Mouse (Mus musculus): ENCODE measurements around the gene Wdr46. TPM values are rescaled to one million over a fixed set of nuclear protein-coding genes. Genes with fewer than 3 reads are reported as not detected.

Wdr46 gene
- 10.6 TPM for polyA plus RNA-seq (2015; fragmentation: Illumina TruSeq; extraction: RNeasy Lipid Tissue Mini Kit (QIAGEN cat#74804); ENCODE audit: low read depth, low replicate concordance)

DNA sequence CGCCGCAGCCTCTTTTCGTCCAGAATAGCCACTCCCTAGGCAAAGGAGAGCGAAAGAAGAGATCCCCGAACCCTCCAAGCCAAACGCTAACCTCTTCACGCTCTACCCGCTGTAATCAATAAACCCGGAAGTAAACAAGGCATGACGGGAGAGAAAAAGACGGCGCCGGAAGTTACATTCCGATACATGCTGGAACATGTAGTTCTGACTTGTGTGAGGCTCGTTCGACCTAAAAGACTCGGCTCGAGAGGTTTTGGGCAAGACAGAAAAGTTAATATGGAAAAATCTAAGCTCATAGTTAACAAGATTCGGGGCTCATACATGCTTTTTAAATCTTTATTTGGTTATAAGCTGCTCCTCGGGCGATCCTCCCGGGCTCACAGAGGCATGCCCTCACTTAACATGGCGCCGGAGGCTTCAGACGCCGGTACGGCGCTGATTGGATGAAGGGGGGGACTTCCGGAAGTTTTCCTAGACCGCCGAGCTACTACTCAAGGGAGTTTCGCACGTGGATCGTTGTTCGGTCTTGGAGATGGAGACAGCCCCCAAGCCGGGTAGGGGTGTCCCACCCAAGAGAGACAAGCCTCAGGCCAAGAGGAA is at the start of gene Wdr46, which contains the start of gene Pfdn6:
Wdr46 (plus strand) TSS at position 455 of the 600 bp plus-strand sequence.
Pfdn6 (minus strand) TSS at position 138 of the 600 bp plus-strand sequence.

GRCm38 (mm10) chr17:33904835-33905234 is 35.6 kb upstream of the Wdr46 start, which contains the start of gene Platr17:
Platr17 (plus strand) TSS chr17:33905135.

DNA sequence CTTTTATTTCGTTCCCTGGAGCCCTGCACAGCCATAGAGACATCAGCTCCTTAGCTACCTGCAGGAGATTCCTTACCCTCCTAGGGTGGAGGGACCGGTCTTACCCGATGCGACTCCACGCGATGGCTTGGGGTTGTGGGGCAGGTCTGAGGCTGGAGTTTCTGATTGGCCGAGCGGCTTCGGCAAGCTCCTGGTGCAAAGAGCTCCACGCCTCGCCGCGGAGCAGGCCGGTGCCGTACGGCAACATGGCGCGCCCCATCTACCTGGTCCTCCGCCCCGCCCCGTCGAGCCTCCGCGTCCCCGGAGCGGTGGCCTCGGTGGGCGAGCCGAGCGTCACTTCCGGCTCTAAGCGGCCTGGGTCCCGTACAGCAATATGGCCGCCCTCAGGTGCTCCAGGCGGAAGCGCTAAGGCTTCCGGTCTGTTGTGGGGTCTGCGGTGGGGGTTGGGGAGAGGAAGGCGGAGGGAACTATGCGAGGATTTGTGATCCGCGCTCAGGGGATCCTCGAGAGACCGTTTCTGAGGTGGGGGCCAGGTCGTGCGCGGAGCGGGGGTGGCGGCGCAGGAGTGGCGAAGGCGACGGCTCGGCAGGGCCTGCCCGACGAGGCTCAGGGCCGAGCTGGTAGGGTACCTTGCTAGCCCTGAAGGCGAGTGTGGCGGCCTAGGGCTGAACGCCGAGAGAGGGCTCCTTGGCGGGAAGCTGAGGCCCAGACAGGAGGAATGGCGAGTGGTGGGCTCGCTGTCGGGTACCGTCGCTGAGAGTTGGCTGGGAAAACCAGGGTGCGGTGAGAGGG is 31.2 kb upstream of the Wdr46 start, which contains the start of gene Daxx:
Daxx (plus strand) TSS at position 338 of the 792 bp plus-strand sequence.

GRCm38 (mm10) chr17:33915671-33916250 is 24.7 kb upstream of the Wdr46 start, which contains the start of the genes Tapbp and Zbtb22:
Tapbp (plus strand) TSS chr17:33915899.
Zbtb22 (plus strand) TSS chr17:33915904.

DNA sequence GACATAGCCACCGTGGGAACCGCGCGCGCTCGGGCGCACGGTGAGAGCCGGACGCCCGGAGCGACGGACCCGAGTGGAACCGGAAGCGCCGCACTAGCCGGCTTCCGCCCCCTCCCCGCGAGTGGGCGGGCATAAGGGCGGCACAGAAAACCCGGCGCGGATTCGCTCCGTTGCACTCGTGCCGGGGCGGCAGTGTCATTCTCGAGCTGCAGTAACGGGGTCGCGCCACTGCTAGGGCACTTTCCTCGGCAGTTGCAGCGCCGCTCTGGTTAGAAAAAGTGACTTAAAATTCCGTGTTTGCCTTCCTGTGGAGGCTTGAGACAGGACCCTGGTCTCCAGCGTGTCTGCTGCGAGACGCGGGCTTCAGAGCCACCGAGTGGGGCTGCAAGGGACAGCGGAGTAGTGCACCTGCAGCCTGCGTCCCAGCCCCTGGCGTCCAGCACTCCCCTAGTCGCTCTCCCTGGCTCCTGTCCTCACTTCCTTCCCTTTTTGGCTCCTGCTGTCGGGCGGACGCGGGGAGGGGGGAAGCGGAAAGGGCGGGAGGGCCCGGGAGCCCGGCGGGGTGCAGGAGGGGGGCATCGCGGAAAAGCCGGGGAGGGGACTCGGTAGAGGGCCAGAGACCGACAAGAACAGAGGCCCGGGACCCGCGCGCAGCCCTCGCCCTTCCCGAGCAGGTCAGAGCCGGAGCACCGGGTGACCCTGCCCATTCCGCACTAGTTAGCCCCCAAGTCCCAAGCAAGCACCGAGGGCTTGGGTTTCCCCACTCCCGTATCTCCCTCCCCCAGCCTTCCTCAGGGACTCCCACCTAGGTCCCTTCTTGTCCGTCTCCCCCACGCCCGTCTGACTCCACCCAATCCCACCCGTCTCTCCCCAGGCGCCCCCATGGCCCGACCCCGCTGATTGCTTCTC is 10.8 kb upstream of the Wdr46 start, which contains the start of gene Rgl2:
Rgl2 (plus strand) TSS at position 173 of the 909 bp plus-strand sequence.

DNA sequence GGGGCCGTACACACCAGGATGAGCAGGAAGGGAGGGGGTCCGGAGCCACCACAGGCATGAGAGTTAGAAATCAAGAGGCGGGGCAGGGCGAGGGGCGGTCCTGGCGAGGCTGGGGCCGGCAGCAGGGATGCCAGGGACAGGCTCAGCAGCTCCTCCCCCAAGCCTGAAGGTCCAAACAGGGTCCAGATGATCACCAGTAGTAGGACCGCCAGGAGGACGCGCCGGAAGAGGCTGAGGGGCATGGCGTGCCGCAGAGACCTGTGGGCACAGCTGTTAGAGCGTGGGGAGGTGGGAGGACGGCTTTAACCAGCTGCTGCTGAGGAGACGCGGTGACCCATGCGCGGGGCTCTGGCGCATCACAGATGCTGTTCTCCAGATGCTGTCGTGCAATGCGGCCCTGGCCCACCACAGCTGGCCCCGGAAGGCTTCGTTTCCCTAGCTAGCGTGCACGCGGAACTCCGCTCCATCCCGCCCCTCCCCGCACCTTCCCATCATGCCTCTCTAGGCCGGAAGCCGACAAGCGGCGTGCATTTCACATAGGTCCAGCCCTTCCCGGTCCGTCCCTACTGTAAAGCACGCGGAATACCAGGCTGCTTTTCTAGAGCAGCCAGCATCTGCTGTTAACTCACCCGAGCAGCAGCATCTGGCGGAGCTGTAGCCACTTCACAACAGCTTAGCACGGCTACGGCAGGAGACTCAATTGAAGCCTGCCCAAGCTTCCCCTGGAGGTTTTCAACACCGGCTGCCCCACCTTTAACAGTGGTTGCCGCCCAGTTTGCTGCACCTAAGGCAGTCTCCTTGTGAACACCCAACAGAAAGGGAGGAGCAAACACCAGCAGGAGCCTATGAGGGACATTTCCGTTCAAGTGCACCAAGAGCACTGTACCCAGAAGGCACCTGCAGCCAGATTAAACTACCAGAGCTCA is 10.8 kb downstream of the Wdr46 start, which contains the start of gene B3galt4:
B3galt4 (minus strand) TSS at position 468 of the 926 bp plus-strand sequence.

GRCm38 (mm10) chr17:33955555-33956214 is 15.2 kb downstream of the Wdr46 start, which contains the start of the genes Vps52 and Rps18:
Vps52 (plus strand) TSS chr17:33955812.
Rps18 (minus strand) TSS chr17:33956001.

Other genes with a start within 250 kb of the Wdr46 start
- gene March2, start 222.0 kb upstream of the Wdr46 start, polyA plus RNA-seq (2015; fragmentation: Illumina TruSeq; extraction: RNeasy Lipid Tissue Mini Kit (QIAGEN cat#74804); ENCODE audit: low read depth, low replicate concordance), result 123 TPM
- gene Rab11b, start 180.1 kb upstream of the Wdr46 start, polyA plus RNA-seq (2015; fragmentation: Illumina TruSeq; extraction: RNeasy Lipid Tissue Mini Kit (QIAGEN cat#74804); ENCODE audit: low read depth, low replicate concordance), result 275 TPM
- gene Angptl4, start 158.8 kb upstream of the Wdr46 start, polyA plus RNA-seq (2015; fragmentation: Illumina TruSeq; extraction: RNeasy Lipid Tissue Mini Kit (QIAGEN cat#74804); ENCODE audit: low read depth, low replicate concordance), result 4.1 TPM
- 37.8 TPM for gene Kank3, start 130.1 kb upstream of the Wdr46 start, polyA plus RNA-seq (2015; fragmentation: Illumina TruSeq; extraction: RNeasy Lipid Tissue Mini Kit (QIAGEN cat#74804); ENCODE audit: low read depth, low replicate concordance)
- gene Rps28, start 116.1 kb upstream of the Wdr46 start, polyA plus RNA-seq (2015; fragmentation: Illumina TruSeq; extraction: RNeasy Lipid Tissue Mini Kit (QIAGEN cat#74804); ENCODE audit: low read depth, low replicate concordance), result 822 TPM
- gene Ndufa7, start 116.1 kb upstream of the Wdr46 start, polyA plus RNA-seq (2015; fragmentation: Illumina TruSeq; extraction: RNeasy Lipid Tissue Mini Kit (QIAGEN cat#74804); ENCODE audit: low read depth, low replicate concordance), result 455 TPM
- 25.9 TPM for gene Cd320, start 97.6 kb upstream of the Wdr46 start, polyA plus RNA-seq (2015; fragmentation: Illumina TruSeq; extraction: RNeasy Lipid Tissue Mini Kit (QIAGEN cat#74804); ENCODE audit: low read depth, low replicate concordance)
- gene Gm7029, start 66.8 kb upstream of the Wdr46 start, polyA plus RNA-seq (2015; fragmentation: Illumina TruSeq; extraction: RNeasy Lipid Tissue Mini Kit (QIAGEN cat#74804); ENCODE audit: low read depth, low replicate concordance), result not detected
- gene Kifc1, start 50.0 kb upstream of the Wdr46 start, polyA plus RNA-seq (2015; fragmentation: Illumina TruSeq; extraction: RNeasy Lipid Tissue Mini Kit (QIAGEN cat#74804); ENCODE audit: low read depth, low replicate concordance), result 1.2 TPM
- 1.1 TPM for gene Platr17, start 35.5 kb upstream of the Wdr46 start, polyA plus RNA-seq (2015; fragmentation: Illumina TruSeq; extraction: RNeasy Lipid Tissue Mini Kit (QIAGEN cat#74804); ENCODE audit: low read depth, low replicate concordance)
- 20.5 TPM for gene Daxx, start 31.2 kb upstream of the Wdr46 start, polyA plus RNA-seq (2015; fragmentation: Illumina TruSeq; extraction: RNeasy Lipid Tissue Mini Kit (QIAGEN cat#74804); ENCODE audit: low read depth, low replicate concordance)
- gene Tapbp, start 24.8 kb upstream of the Wdr46 start, polyA plus RNA-seq (2015; fragmentation: Illumina TruSeq; extraction: RNeasy Lipid Tissue Mini Kit (QIAGEN cat#74804); ENCODE audit: low read depth, low replicate concordance), result 19.5 TPM
- gene Zbtb22, start 24.8 kb upstream of the Wdr46 start, polyA plus RNA-seq (2015; fragmentation: Illumina TruSeq; extraction: RNeasy Lipid Tissue Mini Kit (QIAGEN cat#74804); ENCODE audit: low read depth, low replicate concordance), result 25.3 TPM
- gene Rgl2, start 11.1 kb upstream of the Wdr46 start, polyA plus RNA-seq (2015; fragmentation: Illumina TruSeq; extraction: RNeasy Lipid Tissue Mini Kit (QIAGEN cat#74804); ENCODE audit: low read depth, low replicate concordance), result 73.9 TPM
- 145 TPM for gene Pfdn6, start 317 bp upstream of the Wdr46 start, polyA plus RNA-seq (2015; fragmentation: Illumina TruSeq; extraction: RNeasy Lipid Tissue Mini Kit (QIAGEN cat#74804); ENCODE audit: low read depth, low replicate concordance)
- 6.7 TPM for gene B3galt4, start 10.8 kb downstream of the Wdr46 start, polyA plus RNA-seq (2015; fragmentation: Illumina TruSeq; extraction: RNeasy Lipid Tissue Mini Kit (QIAGEN cat#74804); ENCODE audit: low read depth, low replicate concordance)
- 65.0 TPM for gene Vps52, start 15.2 kb downstream of the Wdr46 start, polyA plus RNA-seq (2015; fragmentation: Illumina TruSeq; extraction: RNeasy Lipid Tissue Mini Kit (QIAGEN cat#74804); ENCODE audit: low read depth, low replicate concordance)
- gene Rps18, start 15.3 kb downstream of the Wdr46 start, polyA plus RNA-seq (2015; fragmentation: Illumina TruSeq; extraction: RNeasy Lipid Tissue Mini Kit (QIAGEN cat#74804); ENCODE audit: low read depth, low replicate concordance), result 1,085 TPM
- 54.0 TPM for gene H2-K1, start 59.7 kb downstream of the Wdr46 start, polyA plus RNA-seq (2015; fragmentation: Illumina TruSeq; extraction: RNeasy Lipid Tissue Mini Kit (QIAGEN cat#74804); ENCODE audit: low read depth, low replicate concordance)
- gene Ring1, start 84.0 kb downstream of the Wdr46 start, polyA plus RNA-seq (2015; fragmentation: Illumina TruSeq; extraction: RNeasy Lipid Tissue Mini Kit (QIAGEN cat#74804); ENCODE audit: low read depth, low replicate concordance), result 43.2 TPM
- 71.2 TPM for gene H2-Ke6, start 87.4 kb downstream of the Wdr46 start, polyA plus RNA-seq (2015; fragmentation: Illumina TruSeq; extraction: RNeasy Lipid Tissue Mini Kit (QIAGEN cat#74804); ENCODE audit: low read depth, low replicate concordance)
- 90.9 TPM for gene Slc39a7, start 91.0 kb downstream of the Wdr46 start, polyA plus RNA-seq (2015; fragmentation: Illumina TruSeq; extraction: RNeasy Lipid Tissue Mini Kit (QIAGEN cat#74804); ENCODE audit: low read depth, low replicate concordance)
- 71.9 TPM for gene Rxrb, start 91.2 kb downstream of the Wdr46 start, polyA plus RNA-seq (2015; fragmentation: Illumina TruSeq; extraction: RNeasy Lipid Tissue Mini Kit (QIAGEN cat#74804); ENCODE audit: low read depth, low replicate concordance)
- gene Col11a2, start 98.8 kb downstream of the Wdr46 start, polyA plus RNA-seq (2015; fragmentation: Illumina TruSeq; extraction: RNeasy Lipid Tissue Mini Kit (QIAGEN cat#74804); ENCODE audit: low read depth, low replicate concordance), result 8.4 TPM
- 1.2 TPM for gene H2-Oa, start 151.7 kb downstream of the Wdr46 start, polyA plus RNA-seq (2015; fragmentation: Illumina TruSeq; extraction: RNeasy Lipid Tissue Mini Kit (QIAGEN cat#74804); ENCODE audit: low read depth, low replicate concordance)
- gene H2-DMa, start 178.9 kb downstream of the Wdr46 start, polyA plus RNA-seq (2015; fragmentation: Illumina TruSeq; extraction: RNeasy Lipid Tissue Mini Kit (QIAGEN cat#74804); ENCODE audit: low read depth, low replicate concordance), result 15.6 TPM
- gene Brd2, start 182.0 kb downstream of the Wdr46 start, polyA plus RNA-seq (2015; fragmentation: Illumina TruSeq; extraction: RNeasy Lipid Tissue Mini Kit (QIAGEN cat#74804); ENCODE audit: low read depth, low replicate concordance), result 127 TPM
- 0.57 TPM for gene H2-DMb2, start 202.6 kb downstream of the Wdr46 start, polyA plus RNA-seq (2015; fragmentation: Illumina TruSeq; extraction: RNeasy Lipid Tissue Mini Kit (QIAGEN cat#74804); ENCODE audit: low read depth, low replicate concordance)
- gene H2-DMb1, start 212.4 kb downstream of the Wdr46 start, polyA plus RNA-seq (2015; fragmentation: Illumina TruSeq; extraction: RNeasy Lipid Tissue Mini Kit (QIAGEN cat#74804); ENCODE audit: low read depth, low replicate concordance), result 2.6 TPM
- gene Tap1, start 246.9 kb downstream of the Wdr46 start, polyA plus RNA-seq (2015; fragmentation: Illumina TruSeq; extraction: RNeasy Lipid Tissue Mini Kit (QIAGEN cat#74804); ENCODE audit: low read depth, low replicate concordance), result 2.1 TPM
- 3.4 TPM for gene Psmb9, start 247.1 kb downstream of the Wdr46 start, polyA plus RNA-seq (2015; fragmentation: Illumina TruSeq; extraction: RNeasy Lipid Tissue Mini Kit (QIAGEN cat#74804); ENCODE audit: low read depth, low replicate concordance)

Measured in brain, adult 10 weeks (tissue).